Mouse (Mus musculus) cerebellum, adult 2 months (tissue): ENCODE measurements around the gene Ribc1. TPM values are rescaled to one million over a fixed set of nuclear protein-coding genes. Genes with fewer than 3 reads are reported as not detected.
A peak's percentile ranks its signal among the peaks of the same experiment; 100 is the strongest.

Source experiments
- DNase-seq, 2 experiments: peaks; one replicate each; pipeline ENCODE4 v3.0.0; 2021
- H3K27ac ChIP-seq: fragments of 200-500 bp; 2 replicates; pipeline ENCODE4 v1.5.1; 2012; ENCODE audit warnings: low read length, control low read depth, inconsistent platforms; ENCODE audit not compliant: insufficient read depth
- H3K27me3 ChIP-seq: fragments of 200-500 bp; 2 replicates; pipeline ENCODE4 v1.6.1; 2012; ENCODE audit warnings: inconsistent platforms, mild to moderate bottlenecking, low read length, moderate library complexity; ENCODE audit not compliant: control insufficient read depth, insufficient read depth
- H3K4me1 ChIP-seq: fragments of 200-500 bp; 2 replicates; pipeline ENCODE4 v1.6.1; 2011; ENCODE audit warnings: low read length; ENCODE audit not compliant: control insufficient read depth, insufficient read depth
- H3K4me3 ChIP-seq: fragments of 200-500 bp; replicated peaks from 2 replicates; pipeline ENCODE3; 2011; ENCODE audit warnings: mild to moderate bottlenecking, low read depth, low read length, control low read depth; ENCODE audit not compliant: insufficient read depth
- CTCF ChIP-seq: fragments of 200-500 bp; IDR thresholded peaks from 2 replicates; pipeline ENCODE4 v1.5.1; 2011; ENCODE audit warnings: low read depth, mild to moderate bottlenecking, control low read depth, low read length, moderate library complexity, borderline replicate concordance; ENCODE audit not compliant: insufficient read depth
- POLR2A ChIP-seq: fragments of 200-500 bp; IDR thresholded peaks from 2 replicates; pipeline ENCODE4 v1.6.1; 2011; ENCODE audit warnings: low read length, control low read depth, borderline replicate concordance; ENCODE audit not compliant: insufficient read depth
- WGBS: fragments of 180-500 bp; shearing (Covaris S2); methylation state at CpG from one replicate; pipeline ENCODE4 v1.1.7; 2018; 5-methylcytosine and 5-hydroxymethylcytosine counted together
- polyA plus RNA-seq: library from polyadenylated mRNA; depleted of rRNA; stranded (reverse); fragments of >200 nt; gene quantifications from 2 replicates; pipeline ENCODE4 v1.2.3, GENCODE M21; 2012; rRNA removed

Ribc1 gene
- polyA plus RNA-seq, 1 experiment = 0.54 TPM

- DNase-seq = no peak
- Histone ChIP-seq H3K4me1 (no peaks in the 10 kb centered on the region), H3K27me3 (no peaks in the 10 kb centered on the region), H3K4me3 (peak overlapping the region; percentile 78), H3K27ac (no peak overlapping the region; the same call in 1 of the 2 replicates)
- 18% methylated on average over 11 of the region's 11 CpGs for WGBS
- TF ChIP-seq CTCF (no peak), POLR2A (no peak)
These were observed 344 bp downstream of the Ribc1 start for GRCm38 (mm10) chrX:152015752-152016150.

GRCm38 (mm10) chrX:152007863-152008262, 8.2 kb downstream of the Ribc1 start:
- H3K27me3 ChIP-seq = no peaks in the 10 kb centered on the region

GRCm38 (mm10) chrX:152002865-152003264, 13.2 kb downstream of the Ribc1 start:
- H3K27me3 ChIP-seq = no peaks in the 10 kb centered on the region
- H3K4me3 ChIP-seq = no peak overlapping the region
- TF ChIP-seq CTCF = no peak
- TF ChIP-seq POLR2A = no peak
- WGBS = 64% methylated on average over 2 of the region's 2 CpGs
- no peak for DNase-seq
- no peaks in the 10 kb centered on the region for H3K4me1 ChIP-seq
- H3K27ac ChIP-seq = no peak overlapping the region

More at GRCm38 (mm10) chrX:152007863-152008262, 8.2 kb downstream of the Ribc1 start:
- H3K4me3 ChIP-seq = no peak overlapping the region
- WGBS = 83% methylated on average over 1 of the region's 1 CpGs
- TF ChIP-seq CTCF (no peak), POLR2A (no peak)
- no peaks in the 10 kb centered on the region for H3K4me1 ChIP-seq
- no peak for DNase-seq
- H3K27ac ChIP-seq = no peak overlapping the region

GRCm38 (mm10) chrX:152001737-152002710, 14.1 kb downstream of the Ribc1 start, which contains the start of gene Hsd17b10:
Hsd17b10 (plus strand) TSS chrX:152001845.
- 10% methylated on average over 41 of the region's 41 CpGs for WGBS

GRCm38 (mm10) chrX:152001182-152001684, 14.9 kb downstream of the Ribc1 start:
- Histone ChIP-seq H3K4me3 (peak overlapping the region; percentile 100), H3K27me3 (no peaks in the 10 kb centered on the region)
- WGBS = 30% methylated on average over 9 of the region's 9 CpGs

More at GRCm38 (mm10) chrX:152001737-152002710, 14.1 kb downstream of the Ribc1 start, which contains the start of gene Hsd17b10:
- Histone ChIP-seq H3K4me1 (no peaks in the 10 kb centered on the region), H3K27me3 (no peaks in the 10 kb centered on the region), H3K4me3 (peak within 1 kb of the TSS; percentile 100), H3K27ac (peak within 1 kb of the TSS; percentile 70; the same call in 1 of the 2 replicates)
- TF ChIP-seq POLR2A (peak; percentile 80), CTCF (no peak)
- DNase-seq = peak; percentile 77 to 87

GRCm38 (mm10) chrX:151999006-151999710, 16.9 kb downstream of the Ribc1 start:
- Histone ChIP-seq H3K4me1 (no peaks in the 10 kb centered on the region), H3K27ac (no peak overlapping the region), H3K4me3 (no peak overlapping the region), H3K27me3 (no peaks in the 10 kb centered on the region)
- DNase-seq = no peak
- WGBS = 50% methylated on average over 4 of the region's 4 CpGs
- TF ChIP-seq CTCF = no peak

More at GRCm38 (mm10) chrX:152001182-152001684, 14.9 kb downstream of the Ribc1 start:
- H3K4me1 ChIP-seq = no peaks in the 10 kb centered on the region
- no peak for DNase-seq
- TF ChIP-seq POLR2A (no peak), CTCF (no peak)
- no peak overlapping the region for H3K27ac ChIP-seq

Other genes with a start within 250 kb of the Ribc1 start
- 94.6 and 102 TPM in 2 replicates for gene Huwe1, start 215.5 kb downstream of the Ribc1 start, polyA plus RNA-seq
- gene Hsd17b10, start 14.4 kb downstream of the Ribc1 start, polyA plus RNA-seq = 37.4 and 40.6 TPM in 2 replicates
- 59.9 and 61.2 TPM in 2 replicates for gene Smc1a, start 133 bp upstream of the Ribc1 start, polyA plus RNA-seq
- 79.8 and 84.7 TPM in 2 replicates for gene Iqsec2, start 128.0 kb upstream of the Ribc1 start, polyA plus RNA-seq
- gene Kdm5c, start 216.7 kb upstream of the Ribc1 start, polyA plus RNA-seq = 32.0 and 45.3 TPM in 2 replicates